Mouse (Mus musculus) embryo, embryonic 10.5 days (tissue): ENCODE data around the gene Nid2.
A peak's percentile ranks its signal among the peaks of the same experiment; 100 is the strongest.

ENCODE experiments used
- DNase-seq: peaks from one replicate; pipeline ENCODE4 v3.0.0-alpha.2; 2015; ENCODE audit warnings: low spot score

Nid2 gene

GRCm38 (mm10) chr14:19746232-19746631 lies 4.8 kb upstream of the Nid2 start:
- no peak for DNase-seq

- DNase-seq: no peak
Observed at GRCm38 (mm10) chr14:19746731-19747130, 4.3 kb upstream of the Nid2 start.

GRCm38 (mm10) chr14:19749743-19750142 lies 1.3 kb upstream of the Nid2 start:
- DNase-seq: no peak

GRCm38 (mm10) chr14:19750411-19751024 lies 547 bp upstream of the Nid2 start:
- peak; percentile 74 for DNase-seq

- no peak for DNase-seq
Observed at GRCm38 (mm10) chr14:19752276-19752675, 1.2 kb downstream of the Nid2 start.

- no peak for DNase-seq
Observed at GRCm38 (mm10) chr14:19759277-19760193, 8.5 kb downstream of the Nid2 start.

- peak; percentile 62 for DNase-seq
Observed at GRCm38 (mm10) chr14:19760721-19761120, 9.7 kb downstream of the Nid2 start.

- no peak for DNase-seq
Observed at GRCm38 (mm10) chr14:19762014-19762413, 10.9 kb downstream of the Nid2 start.

GRCm38 (mm10) chr14:19763527-19763926 lies 12.5 kb downstream of the Nid2 start:
- no peak for DNase-seq

GRCm38 (mm10) chr14:19764331-19764730 lies 13.3 kb downstream of the Nid2 start:
- DNase-seq: no peak

GRCm38 (mm10) chr14:19765539-19766379 lies 14.7 kb downstream of the Nid2 start:
- no peak for DNase-seq

GRCm38 (mm10) chr14:19766380-19766649 lies 15.2 kb downstream of the Nid2 start:
- no peak for DNase-seq

GRCm38 (mm10) chr14:19768648-19769047 lies 17.6 kb downstream of the Nid2 start:
- no peak for DNase-seq

- peak; percentile 76 for DNase-seq
Observed at GRCm38 (mm10) chr14:19769441-19770200, 18.6 kb downstream of the Nid2 start.

- no peak for DNase-seq
Observed at GRCm38 (mm10) chr14:19771173-19771572, 20.1 kb downstream of the Nid2 start.

- DNase-seq: no peak
Observed at GRCm38 (mm10) chr14:19774036-19774628, 23.1 kb downstream of the Nid2 start.

GRCm38 (mm10) chr14:19775491-19775890 lies 24.4 kb downstream of the Nid2 start:
- no peak for DNase-seq

- no peak for DNase-seq
Observed at GRCm38 (mm10) chr14:19776179-19776578, 25.1 kb downstream of the Nid2 start.

- DNase-seq: peak; percentile 63
Observed at GRCm38 (mm10) chr14:19776890-19777289, 25.8 kb downstream of the Nid2 start.

- DNase-seq: no peak
Observed at GRCm38 (mm10) chr14:19777365-19777764, 26.3 kb downstream of the Nid2 start.

GRCm38 (mm10) chr14:19777945-19778344 lies 26.9 kb downstream of the Nid2 start:
- DNase-seq: no peak
